Mouse (Mus musculus): Measurements from ENCODE around the gene Pitpnm2.

The Pitpnm2 gene

DNA sequence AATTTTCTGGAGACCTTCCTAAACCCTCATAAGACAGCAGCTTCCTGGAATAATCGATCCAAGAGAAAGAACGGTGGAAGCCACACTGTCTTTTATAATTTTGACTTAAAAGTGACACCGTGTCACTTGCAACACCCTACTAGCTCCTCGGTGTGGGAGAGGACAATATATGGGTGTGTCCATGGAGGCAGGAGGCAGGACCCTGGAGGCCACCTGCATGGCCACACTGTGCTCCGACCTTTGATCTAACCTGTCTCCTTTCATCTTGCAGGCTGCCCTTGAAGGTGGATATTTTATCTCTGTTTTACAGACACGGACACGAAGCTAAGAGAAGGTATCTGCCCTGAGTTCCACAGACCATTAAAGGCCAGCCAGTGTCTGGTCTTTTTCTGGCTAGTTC is 51.1 kb downstream of the Pitpnm2 start:
- no peak for DNase-seq

DNA sequence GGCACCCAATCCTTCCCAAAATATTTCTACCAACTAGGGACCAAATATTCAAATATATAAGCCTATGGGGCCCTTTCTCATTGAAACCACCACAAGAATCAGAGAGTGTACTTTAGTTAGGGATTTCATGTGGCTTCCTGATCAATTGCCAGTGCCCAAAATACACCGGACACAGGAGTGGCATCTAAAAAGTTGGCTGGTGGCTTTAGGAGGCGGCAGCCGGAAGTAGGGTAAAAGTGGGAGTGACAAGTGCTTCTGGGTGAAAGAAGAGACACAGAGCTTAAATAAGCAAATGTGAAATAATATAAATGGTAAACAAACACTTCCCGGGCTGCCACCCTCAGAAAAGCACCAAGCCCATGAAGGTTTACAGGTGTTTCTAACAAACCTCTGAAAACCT is 53.5 kb downstream of the Pitpnm2 start:
- DNase-seq = no peak

DNA sequence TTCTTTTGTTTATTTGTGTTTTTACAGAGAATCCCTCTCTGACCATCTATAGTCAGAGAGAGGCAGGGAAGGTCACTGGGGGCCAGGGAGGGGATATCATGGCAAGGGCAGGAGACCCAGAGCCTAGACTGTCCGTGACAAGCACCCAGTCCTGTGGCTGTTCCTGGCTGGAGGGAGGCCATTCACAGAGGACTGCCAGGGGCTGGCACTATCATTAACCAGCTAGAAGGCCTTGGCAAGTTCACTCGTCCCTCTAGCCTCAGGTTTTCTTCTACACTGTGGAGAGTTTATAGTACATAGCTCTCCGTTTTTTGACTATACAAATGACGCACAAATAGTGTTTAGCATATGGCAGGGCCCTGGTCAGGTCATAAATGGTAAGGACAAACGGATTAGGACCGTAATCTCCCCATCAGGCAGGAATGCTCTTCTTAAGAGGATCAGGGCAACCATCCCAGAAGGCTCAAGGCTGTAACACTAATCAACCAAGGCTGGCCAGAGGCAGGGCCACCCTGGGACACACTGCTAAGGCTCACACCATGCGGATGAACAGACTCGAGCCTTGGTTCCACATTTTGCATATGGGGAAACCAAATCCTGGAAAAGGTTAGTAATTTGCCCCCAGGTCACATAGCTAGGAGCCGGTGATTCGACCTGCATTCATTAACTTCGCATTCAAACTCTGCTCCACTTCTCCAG is 55.0 kb downstream of the Pitpnm2 start:
- DNase-seq = no peak

GRCm38 (mm10) chr5:124193286-124194112 is 56.1 kb downstream of the Pitpnm2 start:
- DNase-seq = no peak

- DNase-seq = no peak
Measured at GRCm38 (mm10) chr5:124192726-124193285, 56.8 kb downstream of the Pitpnm2 start.

GRCm38 (mm10) chr5:124192251-124192710 is 57.3 kb downstream of the Pitpnm2 start:
- no peak for DNase-seq

GRCm38 (mm10) chr5:124190146-124190870 is 59.3 kb downstream of the Pitpnm2 start:
- no peak for DNase-seq

- no peak for DNase-seq
Measured at GRCm38 (mm10) chr5:124189572-124189981, 60.0 kb downstream of the Pitpnm2 start.

- peak; percentile 55 for DNase-seq
Measured at GRCm38 (mm10) chr5:124187508-124188311, 61.9 kb downstream of the Pitpnm2 start.

DNA sequence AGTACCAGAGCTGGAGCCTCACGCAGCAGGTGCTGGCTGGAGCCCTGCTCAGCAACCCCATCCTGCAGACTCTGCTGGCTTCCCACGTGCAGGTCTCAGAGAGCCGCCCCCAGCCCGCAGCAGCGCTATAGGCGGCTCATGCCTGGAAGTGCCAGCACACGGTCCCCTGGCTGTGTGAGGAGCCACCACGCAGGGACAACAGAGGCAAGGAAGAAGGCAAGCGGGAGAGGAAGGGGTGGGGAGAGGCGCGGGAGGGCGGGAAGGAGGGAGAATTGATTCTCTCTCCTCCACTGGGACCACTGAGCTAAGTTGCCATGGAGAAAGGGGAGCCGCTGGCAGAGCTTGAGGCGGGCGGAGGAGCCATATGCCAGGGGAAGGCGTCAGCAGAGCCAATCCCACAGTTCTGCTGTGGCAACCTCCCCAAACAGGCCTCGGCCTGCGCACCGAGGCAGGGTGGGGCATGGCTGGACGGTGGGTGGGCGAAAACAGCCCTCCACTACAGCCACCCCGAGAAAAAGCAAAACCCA is 62.5 kb downstream of the Pitpnm2 start:
- DNase-seq = peak; percentile 73

DNA sequence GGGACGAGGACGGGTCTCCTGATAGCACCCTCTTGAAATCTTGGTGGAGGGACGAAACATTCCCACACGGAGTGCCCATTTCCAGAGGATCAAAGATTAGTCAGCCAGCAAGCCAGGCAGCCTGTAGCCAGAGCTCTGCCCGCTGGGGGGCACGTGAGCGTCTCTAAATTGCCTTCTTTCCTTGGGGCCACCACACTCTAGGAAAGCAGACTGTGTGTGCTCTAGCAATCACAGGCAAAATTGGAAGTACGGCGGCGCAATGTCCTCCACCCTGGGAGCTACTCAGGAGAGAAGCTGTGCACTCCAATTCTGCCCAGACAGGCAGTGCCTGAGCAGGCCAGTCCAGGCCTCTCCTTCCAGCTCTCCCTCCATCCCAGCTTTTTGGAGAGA is 63.1 kb downstream of the Pitpnm2 start:
- DNase-seq = peak; percentile 64

DNA sequence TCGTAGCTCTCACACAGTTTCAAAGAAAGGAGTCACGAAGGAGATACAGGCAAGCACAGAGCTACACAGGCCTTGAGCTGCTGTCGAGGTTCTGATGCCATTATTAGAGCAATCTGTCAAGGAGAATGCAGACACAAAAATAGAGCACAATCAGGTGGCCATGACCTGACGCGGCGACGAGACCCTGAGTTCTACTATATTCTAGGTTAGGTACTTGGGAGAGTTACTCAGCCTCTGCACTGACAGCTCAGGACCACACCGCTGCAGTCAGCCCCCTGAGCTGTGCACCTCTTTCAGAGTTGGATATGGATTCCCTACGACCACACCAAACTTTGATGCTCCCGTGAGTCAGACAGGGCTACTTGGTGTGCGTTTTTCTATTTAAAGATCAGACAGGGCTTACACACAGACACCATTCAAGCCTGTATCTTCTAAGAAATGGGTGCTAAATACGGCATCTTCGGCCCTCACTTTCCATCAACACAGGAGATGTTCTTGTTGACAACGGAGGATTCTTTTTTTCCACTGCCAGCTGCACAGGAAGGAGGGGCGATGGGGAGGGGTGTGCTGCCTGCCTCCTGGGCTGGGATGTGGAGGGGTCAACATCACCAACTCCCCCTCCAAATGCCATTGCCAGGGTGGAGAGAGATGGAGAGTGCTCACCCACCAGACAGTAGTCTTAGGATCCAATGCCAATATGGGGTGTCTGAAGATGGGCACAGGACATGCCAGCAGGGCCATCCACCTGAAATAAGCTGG is 63.7 kb downstream of the Pitpnm2 start:
- no peak for DNase-seq

- DNase-seq = no peak
Measured at GRCm38 (mm10) chr5:124184898-124185701, 64.5 kb downstream of the Pitpnm2 start.

- DNase-seq = no peak
Measured at GRCm38 (mm10) chr5:124184191-124184590, 65.4 kb downstream of the Pitpnm2 start.

DNA sequence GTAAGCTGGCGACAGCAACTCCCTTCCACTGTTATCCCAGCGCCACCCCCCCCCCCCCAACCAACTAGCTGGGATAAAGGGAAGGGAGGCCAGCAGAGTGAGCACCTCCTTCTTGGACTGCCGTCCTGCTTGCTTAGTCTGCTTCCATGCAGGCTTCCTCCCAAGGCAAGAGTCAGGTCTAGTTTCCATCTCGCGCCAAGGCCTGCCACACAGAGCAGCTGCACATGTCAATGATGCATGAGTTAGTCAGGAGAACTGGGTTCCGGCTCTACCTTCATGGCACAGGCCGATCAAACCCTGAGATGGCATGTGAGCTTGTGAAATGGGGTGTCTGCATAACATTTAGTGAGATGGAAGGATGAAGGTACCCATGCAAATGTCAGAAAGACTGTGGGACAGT is 66.9 kb downstream of the Pitpnm2 start:
- no peak for DNase-seq

DNA sequence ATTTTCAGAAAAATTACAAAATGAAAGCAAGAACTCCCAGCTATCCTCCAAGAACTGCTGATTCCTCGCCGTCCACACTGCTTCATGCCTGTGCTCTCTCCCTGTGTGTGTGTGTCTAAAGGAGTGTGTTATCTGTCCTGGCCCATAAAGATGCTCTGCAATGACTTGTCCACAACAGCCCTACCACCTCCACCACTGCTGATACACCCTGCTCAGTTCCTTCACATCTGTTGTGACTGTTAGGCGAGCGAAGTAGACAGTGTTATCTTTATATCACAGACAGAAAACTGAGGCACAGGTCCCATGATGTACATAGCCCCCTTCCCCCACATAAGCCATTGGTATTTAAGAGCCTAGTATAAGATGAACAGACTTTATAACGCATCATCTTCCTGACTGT is 67.5 kb downstream of the Pitpnm2 start:
- DNase-seq = no peak

- no peak for DNase-seq
Measured at GRCm38 (mm10) chr5:124180500-124181167, 68.9 kb downstream of the Pitpnm2 start.

DNA sequence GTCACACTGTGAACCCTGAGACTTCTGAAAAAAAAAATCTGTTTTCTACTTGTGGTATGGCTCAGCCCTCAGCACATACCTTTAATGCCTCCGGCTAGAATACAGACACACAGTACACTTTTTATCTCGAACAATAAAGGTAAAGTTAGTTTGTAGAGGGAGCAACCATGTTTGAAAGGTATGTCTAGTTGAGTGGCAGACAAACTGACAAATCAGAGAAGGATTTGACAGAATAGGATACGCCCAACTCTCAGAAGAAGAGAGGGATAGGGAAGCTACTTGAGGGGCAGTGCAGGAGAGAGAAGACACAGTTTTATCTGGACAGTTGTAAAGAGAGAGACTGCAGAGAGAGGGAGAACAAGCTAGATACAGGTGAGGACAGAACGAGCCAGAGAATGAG is 70.1 kb downstream of the Pitpnm2 start:
- no peak for DNase-seq

GRCm38 (mm10) chr5:124176726-124177132 is 72.8 kb downstream of the Pitpnm2 start:
- DNase-seq = no peak

DNA sequence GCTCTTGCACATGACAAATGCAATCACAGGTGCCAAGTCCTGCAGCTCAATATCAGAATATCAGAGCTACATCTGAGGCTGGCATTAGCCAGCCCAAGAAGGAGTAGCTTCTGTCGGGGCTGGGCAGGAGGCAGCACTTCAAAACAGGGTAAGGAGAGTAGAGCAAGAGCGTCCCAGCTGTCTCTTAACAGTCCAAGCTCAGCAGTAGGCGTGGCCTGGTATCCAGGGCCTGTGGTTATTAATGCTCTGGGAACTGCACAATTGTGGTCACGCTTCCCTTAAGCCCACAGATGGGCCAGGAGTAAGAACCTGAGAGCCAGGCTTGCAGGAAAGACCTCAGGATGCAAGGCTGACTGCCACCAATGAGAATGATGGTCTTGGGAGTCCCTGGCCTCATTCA is 74.4 kb downstream of the Pitpnm2 start:
- DNase-seq = no peak

All from right cerebral cortex, postnatal 14 days (tissue).